Mouse (Mus musculus) CD4-positive helper T cell, adult 2 months (primary cell): ENCODE results near the gene Wt1.

ENCODE experiments used
- DNase-seq: peaks from one replicate; pipeline ENCODE4 v3.0.0-alpha.2; 2012; ENCODE audit warnings: low read depth, missing footprints, low spot score

Wt1 gene

GRCm38 (mm10) chr2:105126279-105126678 lies at the start of gene Wt1:
Gene Wt1, plus strand, starts transcription at chr2:105126529.
- no peak for DNase-seq

- DNase-seq: no peak
Measured at GRCm38 (mm10) chr2:105077151-105077550, 49.2 kb upstream of the Wt1 start.

- DNase-seq: no peak
Measured at GRCm38 (mm10) chr2:105082256-105082790, 44.0 kb upstream of the Wt1 start.

- no peak for DNase-seq
Measured at GRCm38 (mm10) chr2:105084035-105084434, 42.3 kb upstream of the Wt1 start.

- no peak for DNase-seq
Measured at GRCm38 (mm10) chr2:105086081-105086480, 40.2 kb upstream of the Wt1 start.

GRCm38 (mm10) chr2:105088005-105088404 lies 38.3 kb upstream of the Wt1 start:
- DNase-seq: no peak

GRCm38 (mm10) chr2:105089083-105089482 lies 37.2 kb upstream of the Wt1 start:
- DNase-seq: no peak

- no peak for DNase-seq
Measured at GRCm38 (mm10) chr2:105089581-105090508, 36.5 kb upstream of the Wt1 start.

- no peak for DNase-seq
Measured at GRCm38 (mm10) chr2:105090991-105091390, 35.3 kb upstream of the Wt1 start.

- no peak for DNase-seq
Measured at GRCm38 (mm10) chr2:105091718-105092117, 34.6 kb upstream of the Wt1 start, which contains the start of gene Gm11060. Gene Gm11060, plus strand, starts transcription at chr2:105092018.

GRCm38 (mm10) chr2:105097294-105097953 lies 28.9 kb upstream of the Wt1 start:
- no peak for DNase-seq

- no peak for DNase-seq
Measured at GRCm38 (mm10) chr2:105099410-105099809, 26.9 kb upstream of the Wt1 start.

- DNase-seq: no peak
Measured at GRCm38 (mm10) chr2:105100541-105100940, 25.8 kb upstream of the Wt1 start.

GRCm38 (mm10) chr2:105108703-105109158 lies 17.6 kb upstream of the Wt1 start:
- no peak for DNase-seq

GRCm38 (mm10) chr2:105114074-105114473 lies 12.3 kb upstream of the Wt1 start:
- no peak for DNase-seq

- no peak for DNase-seq
Measured at GRCm38 (mm10) chr2:105117669-105118068, 8.7 kb upstream of the Wt1 start.

GRCm38 (mm10) chr2:105122216-105122615 lies 4.1 kb upstream of the Wt1 start:
- no peak for DNase-seq

- no peak for DNase-seq
Measured at GRCm38 (mm10) chr2:105122886-105123285, 3.4 kb upstream of the Wt1 start.

- DNase-seq: no peak
Measured at GRCm38 (mm10) chr2:105123431-105123830, 2.9 kb upstream of the Wt1 start.

- DNase-seq: no peak
Measured at GRCm38 (mm10) chr2:105123881-105124280, 2.4 kb upstream of the Wt1 start.

- DNase-seq: no peak
Measured at GRCm38 (mm10) chr2:105124391-105124790, 1.9 kb upstream of the Wt1 start.

GRCm38 (mm10) chr2:105125205-105125604 lies 1.1 kb upstream of the Wt1 start:
- no peak for DNase-seq
